Mouse (Mus musculus) liver, embryonic 16.5 days (tissue): ENCODE data around the gene Lrfn5. TPM values are rescaled to one million over a fixed set of nuclear protein-coding genes. Genes with fewer than 3 reads are reported as not detected.
A peak's percentile ranks its signal among the peaks of the same experiment; 100 is the strongest.

ENCODE experiments used
- ATAC-seq: fragments of 200-750 bp; cut with Nextera tagmentation; 2 replicates; pipeline ENCODE4 v1.8.0; 2017; ENCODE audit warnings: low read depth, mild to moderate bottlenecking, moderate number of reproducible peaks, moderate library complexity
- H3K27ac ChIP-seq: fragments of 300-500 bp; sonication (generic); 2 replicates; pipeline ENCODE4 v1.5.1; 2014; ENCODE audit warnings: mild to moderate bottlenecking, low read length
- H3K27me3 ChIP-seq: fragments of 300-500 bp; sonication (generic); 2 replicates; pipeline ENCODE4 v1.6.1; 2014; ENCODE audit warnings: low read depth, low read length, mixed read lengths; ENCODE audit not compliant: control insufficient read depth, insufficient read depth
- H3K36me3 ChIP-seq: fragments of 300-500 bp; sonication (generic); 2 replicates; pipeline ENCODE4 v1.6.1; 2014; ENCODE audit warnings: mild to moderate bottlenecking; ENCODE audit not compliant: control insufficient read depth, insufficient read depth
- H3K4me1 ChIP-seq: fragments of 300-500 bp; sonication (generic); 2 replicates; pipeline ENCODE4 v1.6.1; 2014; ENCODE audit warnings: low read depth, low read length, mixed read lengths; ENCODE audit not compliant: control insufficient read depth
- H3K4me2 ChIP-seq: fragments of 300-500 bp; sonication (generic); 2 replicates; pipeline ENCODE4 v1.6.1; 2014; ENCODE audit warnings: low read depth, low read length, mixed read lengths
- H3K4me3 ChIP-seq: fragments of 300-500 bp; sonication (generic); 2 replicates; pipeline ENCODE4 v1.5.1; 2014; ENCODE audit warnings: low read depth, mild to moderate bottlenecking, low read length
- H3K9ac ChIP-seq: fragments of 300-500 bp; sonication (generic); 2 replicates; pipeline ENCODE4 v1.6.1; 2014; ENCODE audit warnings: low read depth, low read length
- H3K9me3 ChIP-seq: fragments of 300-500 bp; sonication (generic); replicated peaks from 2 replicates; pipeline ENCODE4 v1.6.1; 2016; ENCODE audit warnings: low read length; ENCODE audit not compliant: control insufficient read depth
- WGBS: fragments of 180-500 bp; shearing (Covaris S2); extraction: QIAGEN DNeasy Blood & Tissue Kit; methylation state at CpG from one replicate; pipeline ENCODE4 v1.1.7; 2014; ENCODE audit not compliant: insufficient replicate concordance; 5-methylcytosine and 5-hydroxymethylcytosine counted together
- polyA plus RNA-seq: library from polyadenylated mRNA; unstranded; fragments of >200 nt; fragmentation: Nextera tagmentation; extraction: Ambion mirVana; gene quantifications from 2 replicates; pipeline ENCODE4 v1.2.1, GENCODE M21; 2015

Gene Lrfn5
- polyA plus RNA-seq, result 0.02 TPM in 1 of 2 replicates, not detected in the other

- H3K4me3 ChIP-seq, result peak within 1 kb of the TSS; percentile 37
- H3K4me2 ChIP-seq, result peak within 1 kb of the TSS; percentile 42
- H3K9me3 ChIP-seq, result no peaks in the 10 kb centered on the region
- H3K27ac ChIP-seq, result no peak within 1 kb of the TSS
- no peaks in the 10 kb centered on the region for H3K4me1 ChIP-seq
- H3K36me3 ChIP-seq, result no peaks in the 10 kb centered on the region
- WGBS, result under 1% methylated on average over 38 of the region's 50 CpGs
- peak; percentile 21; the same call in 1 of the 2 replicates for ATAC-seq
- no peak within 1 kb of the TSS for H3K9ac ChIP-seq
- peaks cover 35% of the 10 kb centered on the region for H3K27me3 ChIP-seq
Measured at GRCm38 (mm10) chr12:61522829-61523370, at the start of gene Lrfn5. Gene Lrfn5, plus strand, starts transcription at chr12:61523150.

GRCm38 (mm10) chr12:61521501-61522147, 1.3 kb upstream of the Lrfn5 start:
- Histone ChIP-seq H3K4me1 (no peaks in the 10 kb centered on the region), H3K27ac (no peak overlapping the region), H3K36me3 (no peaks in the 10 kb centered on the region), H3K9me3 (no peaks in the 10 kb centered on the region), H3K27me3 (peaks cover 35% of the 10 kb centered on the region), H3K4me2 (no peak overlapping the region), H3K4me3 (no peak overlapping the region), H3K9ac (no peak overlapping the region)
- WGBS, result 5% methylated on average over 20 of the region's 20 CpGs
- no peak for ATAC-seq

- no peak overlapping the region for H3K27ac ChIP-seq
- 4% methylated on average over 6 of the region's 6 CpGs for WGBS
- H3K36me3 ChIP-seq, result no peaks in the 10 kb centered on the region
- H3K27me3 ChIP-seq, result peaks cover 35% of the 10 kb centered on the region
- peak overlapping the region; percentile 37 for H3K4me3 ChIP-seq
- no peaks in the 10 kb centered on the region for H3K9me3 ChIP-seq
- H3K4me1 ChIP-seq, result no peaks in the 10 kb centered on the region
- H3K9ac ChIP-seq, result no peak overlapping the region
- ATAC-seq, result no peak
- peak overlapping the region; percentile 42 for H3K4me2 ChIP-seq
Measured at GRCm38 (mm10) chr12:61522148-61522828, 662 bp upstream of the Lrfn5 start.

- no peaks in the 10 kb centered on the region for H3K9me3 ChIP-seq
- WGBS, result 4% methylated on average over 16 of the region's 16 CpGs
- no peak for ATAC-seq
- no peaks in the 10 kb centered on the region for H3K4me1 ChIP-seq
- H3K27ac ChIP-seq, result no peak overlapping the region
- no peak overlapping the region for H3K9ac ChIP-seq
- peaks cover 35% of the 10 kb centered on the region for H3K27me3 ChIP-seq
- no peaks in the 10 kb centered on the region for H3K36me3 ChIP-seq
- no peak overlapping the region for H3K4me3 ChIP-seq
- no peak overlapping the region for H3K4me2 ChIP-seq
Measured at GRCm38 (mm10) chr12:61523631-61524182, 757 bp downstream of the Lrfn5 start.

GRCm38 (mm10) chr12:61524183-61524651, 1.3 kb downstream of the Lrfn5 start:
- Histone ChIP-seq H3K4me1 (no peaks in the 10 kb centered on the region), H3K9me3 (no peaks in the 10 kb centered on the region), H3K4me3 (no peak overlapping the region), H3K4me2 (no peak overlapping the region), H3K9ac (no peak overlapping the region), H3K36me3 (no peaks in the 10 kb centered on the region), H3K27me3 (peaks cover 35% of the 10 kb centered on the region), H3K27ac (no peak overlapping the region)
- WGBS, result under 1% methylated on average over 30 of the region's 33 CpGs
- ATAC-seq, result no peak

- no peaks in the 10 kb centered on the region for H3K36me3 ChIP-seq
- no peaks in the 10 kb centered on the region for H3K9me3 ChIP-seq
- no peak overlapping the region for H3K27ac ChIP-seq
- no peak overlapping the region for H3K9ac ChIP-seq
- 3% methylated on average over 9 of the region's 9 CpGs for WGBS
- no peak for ATAC-seq
- peaks cover 35% of the 10 kb centered on the region for H3K27me3 ChIP-seq
- no peak overlapping the region for H3K4me2 ChIP-seq
- no peak overlapping the region for H3K4me3 ChIP-seq
- H3K4me1 ChIP-seq, result no peaks in the 10 kb centered on the region
Measured at GRCm38 (mm10) chr12:61526199-61526598, 3.2 kb downstream of the Lrfn5 start.

GRCm38 (mm10) chr12:61579949-61580348, 57.0 kb downstream of the Lrfn5 start:
- no peak overlapping the region for H3K4me2 ChIP-seq

GRCm38 (mm10) chr12:61600305-61600704, 77.4 kb downstream of the Lrfn5 start:
- Histone ChIP-seq H3K4me3 (no peak overlapping the region), H3K9me3 (no peaks in the 10 kb centered on the region), H3K27ac (no peak overlapping the region), H3K27me3 (no peaks in the 10 kb centered on the region), H3K4me2 (no peak overlapping the region), H3K36me3 (no peaks in the 10 kb centered on the region), H3K9ac (no peak overlapping the region), H3K4me1 (no peaks in the 10 kb centered on the region)
- ATAC-seq, result no peak

More at GRCm38 (mm10) chr12:61579949-61580348, 57.0 kb downstream of the Lrfn5 start:
- H3K4me3 ChIP-seq, result no peak overlapping the region
- no peak overlapping the region for H3K27ac ChIP-seq
- ATAC-seq, result no peak
- H3K27me3 ChIP-seq, result no peaks in the 10 kb centered on the region
- no peaks in the 10 kb centered on the region for H3K9me3 ChIP-seq
- no peak overlapping the region for H3K9ac ChIP-seq
- H3K36me3 ChIP-seq, result no peaks in the 10 kb centered on the region
- H3K4me1 ChIP-seq, result no peaks in the 10 kb centered on the region
- WGBS, result 56% methylated on average over 5 of the region's 5 CpGs

- Histone ChIP-seq H3K9ac (no peak overlapping the region), H3K27me3 (no peaks in the 10 kb centered on the region), H3K36me3 (no peaks in the 10 kb centered on the region), H3K4me2 (no peak overlapping the region), H3K27ac (no peak overlapping the region), H3K4me1 (no peaks in the 10 kb centered on the region), H3K9me3 (no peaks in the 10 kb centered on the region), H3K4me3 (no peak overlapping the region)
- WGBS, result 65% methylated on average over 3 of the region's 3 CpGs
- no peak for ATAC-seq
Measured at GRCm38 (mm10) chr12:61607871-61608270, 84.9 kb downstream of the Lrfn5 start.
